Mouse (Mus musculus): ENCODE results near the gene Nbl1. TPM values are rescaled to one million over a fixed set of nuclear protein-coding genes. Genes with fewer than 3 reads are reported as not detected.

Nbl1 gene
- not detected in 2 replicates for total RNA-seq (2017)

DNA sequence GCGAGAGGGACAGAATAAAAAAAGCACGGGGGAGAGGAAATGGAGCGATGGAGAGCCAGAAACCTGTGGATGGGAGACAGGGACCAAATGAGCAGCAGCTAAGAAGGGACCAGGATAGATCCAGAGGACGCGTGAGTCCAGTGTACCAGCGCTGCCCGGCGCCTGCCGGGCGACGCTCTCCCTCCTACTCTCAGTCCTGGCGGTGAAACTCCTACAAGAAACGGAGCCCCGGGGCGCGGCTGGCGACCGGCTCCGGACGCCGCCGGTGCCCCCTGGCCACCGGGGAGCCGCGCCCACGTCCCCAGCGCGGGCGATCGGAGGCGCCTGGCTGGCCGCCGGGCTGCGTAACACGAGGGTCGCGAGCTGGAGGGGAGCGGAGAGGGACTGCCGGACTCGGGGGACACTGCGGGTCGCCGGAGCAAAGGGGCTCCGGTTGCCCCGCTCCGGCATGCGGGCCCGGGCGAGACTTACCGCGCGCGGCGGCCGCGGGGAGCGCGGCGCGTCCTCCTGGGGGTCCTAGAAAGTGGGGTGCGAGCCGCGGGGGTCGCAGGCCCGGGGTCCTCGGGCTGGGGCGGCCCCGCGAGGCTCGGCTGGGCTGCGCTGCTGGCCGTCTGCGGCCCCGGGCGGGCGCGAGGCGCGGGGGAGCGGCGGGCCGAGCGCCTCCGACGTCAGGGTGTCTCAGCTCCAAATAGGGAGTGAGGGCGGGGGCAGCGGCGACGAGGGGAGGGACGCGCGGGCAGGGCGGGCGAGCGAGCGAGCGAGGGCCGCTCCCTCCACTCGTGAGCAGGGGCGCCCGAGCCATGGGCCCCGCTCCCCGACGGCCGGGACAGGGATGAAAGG lies at the start of gene Nbl1:
Nbl1 (minus strand) TSS at position 638 of the 840 bp plus-strand sequence.
- no peak for ATAC-seq (ENCODE audit: extremely low read depth, insufficient number of reproducible peaks, low FRiP score, poor library complexity, severe bottlenecking)

DNA sequence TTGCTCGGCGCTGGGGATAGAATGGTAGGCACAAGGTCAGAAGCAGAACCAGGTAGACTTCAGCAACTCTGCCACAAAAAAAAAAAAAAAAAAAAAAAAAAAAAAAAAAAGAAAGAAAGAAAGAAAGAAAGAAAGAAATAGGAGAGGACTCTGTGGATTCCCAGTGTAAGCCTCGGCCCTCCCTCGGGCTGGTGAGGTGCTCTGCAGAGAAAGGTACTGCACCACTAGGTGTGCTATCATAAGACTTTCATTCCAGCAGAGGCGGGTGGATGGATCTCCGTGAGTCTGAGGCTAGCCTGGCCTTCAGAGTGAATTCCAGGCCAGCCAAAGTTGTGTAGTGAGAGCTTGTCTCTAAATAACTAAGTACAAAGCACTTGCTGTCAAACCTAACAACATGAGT lies 49.0 kb upstream of the Nbl1 start:
- ATAC-seq (ENCODE audit: extremely low read depth, insufficient number of reproducible peaks, low FRiP score, poor library complexity, severe bottlenecking): no peak

DNA sequence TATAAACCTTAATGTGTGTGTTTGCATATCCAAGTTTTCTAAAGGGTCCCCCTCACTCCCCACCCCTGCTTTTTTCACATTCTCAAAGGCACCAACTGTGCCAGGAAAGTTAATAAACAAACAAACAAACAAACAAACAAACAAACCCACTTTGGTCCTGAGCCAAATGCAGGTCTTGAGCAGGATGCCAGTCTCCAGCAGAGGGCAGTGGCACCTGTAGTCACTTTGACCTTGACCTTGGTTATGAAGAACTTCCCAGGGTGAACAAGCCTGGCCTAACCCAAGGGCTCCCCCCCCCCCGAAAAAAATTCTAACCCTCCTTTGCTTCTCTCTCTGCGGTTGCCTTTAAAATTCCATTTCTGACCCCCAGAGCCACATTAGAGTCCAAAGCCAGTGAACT lies 47.5 kb upstream of the Nbl1 start:
- no peak for ATAC-seq (ENCODE audit: extremely low read depth, insufficient number of reproducible peaks, low FRiP score, poor library complexity, severe bottlenecking)

DNA sequence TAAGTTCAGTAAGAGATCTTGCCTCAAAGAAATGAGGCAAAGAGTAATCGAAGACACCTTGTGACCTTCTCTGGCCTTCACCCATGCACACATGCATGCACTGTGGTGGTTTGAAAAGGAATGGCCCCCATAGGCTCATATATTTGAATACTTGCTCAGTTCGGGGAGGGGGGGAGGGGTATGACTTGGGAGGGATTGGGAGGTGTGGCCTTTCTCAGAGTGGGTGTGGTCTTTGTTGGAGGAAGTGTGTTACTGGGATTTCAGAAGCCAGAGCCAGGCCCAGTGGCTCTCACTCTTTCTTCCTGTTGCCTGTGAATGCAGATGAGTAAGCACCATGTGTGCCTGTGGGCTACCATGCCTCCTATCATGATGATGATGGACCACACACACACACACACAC lies 43.2 kb upstream of the Nbl1 start:
- ATAC-seq (ENCODE audit: extremely low read depth, insufficient number of reproducible peaks, low FRiP score, poor library complexity, severe bottlenecking): no peak

DNA sequence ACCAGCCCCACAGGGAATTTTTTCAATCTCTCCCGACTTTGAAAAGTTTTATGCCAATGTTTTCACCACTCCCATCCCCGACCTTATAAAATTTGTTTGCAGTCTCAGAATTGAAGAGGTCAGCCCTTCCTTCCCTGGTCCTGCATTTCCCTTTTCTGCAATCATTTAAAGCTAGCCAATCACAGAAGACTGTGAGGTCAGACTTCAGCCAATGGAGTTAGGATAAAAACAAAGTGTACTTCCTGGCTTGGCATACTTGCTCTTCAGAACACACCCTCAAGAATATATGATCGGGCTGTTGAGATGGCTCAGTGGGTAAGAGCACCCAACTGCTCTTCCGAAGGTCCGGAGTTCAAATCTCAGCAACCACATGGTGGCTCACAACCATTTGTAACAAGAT lies 40.3 kb upstream of the Nbl1 start:
- ATAC-seq (ENCODE audit: extremely low read depth, insufficient number of reproducible peaks, low FRiP score, poor library complexity, severe bottlenecking): no peak

DNA sequence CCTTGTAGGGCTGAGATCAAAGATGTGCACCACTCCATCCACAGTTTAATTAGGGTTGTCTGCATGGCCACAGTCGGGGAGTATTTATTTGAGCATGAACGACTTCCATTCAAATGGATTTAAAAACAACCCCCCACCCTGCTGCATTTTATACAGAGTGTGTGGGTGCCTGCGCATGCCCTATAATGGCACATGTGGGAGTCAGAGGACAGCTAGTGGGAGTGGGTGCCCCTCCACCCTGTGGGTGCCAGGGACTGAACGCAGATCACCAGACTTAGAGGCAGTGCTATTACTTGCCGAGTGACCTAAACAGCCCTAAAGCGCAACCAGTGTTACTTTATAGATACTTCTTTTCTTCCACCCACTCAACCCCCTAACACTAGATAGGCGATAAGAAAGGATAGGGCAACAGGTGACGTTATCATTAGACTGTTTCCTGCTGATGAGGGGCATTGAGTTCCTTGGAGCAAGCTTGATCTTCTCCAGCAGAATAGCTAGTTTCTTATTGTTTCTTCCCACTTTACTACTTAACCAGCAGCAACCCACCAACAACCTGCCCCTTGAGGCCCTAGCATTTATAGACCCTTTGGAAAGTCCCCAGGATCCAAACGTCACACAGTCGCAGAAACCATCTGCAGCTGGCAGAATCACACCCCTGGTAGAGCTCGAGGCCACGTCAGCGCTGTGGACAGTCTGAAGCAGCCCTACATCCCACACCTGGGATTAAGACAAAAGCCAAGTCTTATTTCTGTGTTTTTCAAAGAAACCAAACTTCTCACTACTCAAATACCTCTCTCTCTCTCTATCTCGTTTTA lies 39.3 kb upstream of the Nbl1 start:
- ATAC-seq (ENCODE audit: extremely low read depth, insufficient number of reproducible peaks, low FRiP score, poor library complexity, severe bottlenecking): no peak

DNA sequence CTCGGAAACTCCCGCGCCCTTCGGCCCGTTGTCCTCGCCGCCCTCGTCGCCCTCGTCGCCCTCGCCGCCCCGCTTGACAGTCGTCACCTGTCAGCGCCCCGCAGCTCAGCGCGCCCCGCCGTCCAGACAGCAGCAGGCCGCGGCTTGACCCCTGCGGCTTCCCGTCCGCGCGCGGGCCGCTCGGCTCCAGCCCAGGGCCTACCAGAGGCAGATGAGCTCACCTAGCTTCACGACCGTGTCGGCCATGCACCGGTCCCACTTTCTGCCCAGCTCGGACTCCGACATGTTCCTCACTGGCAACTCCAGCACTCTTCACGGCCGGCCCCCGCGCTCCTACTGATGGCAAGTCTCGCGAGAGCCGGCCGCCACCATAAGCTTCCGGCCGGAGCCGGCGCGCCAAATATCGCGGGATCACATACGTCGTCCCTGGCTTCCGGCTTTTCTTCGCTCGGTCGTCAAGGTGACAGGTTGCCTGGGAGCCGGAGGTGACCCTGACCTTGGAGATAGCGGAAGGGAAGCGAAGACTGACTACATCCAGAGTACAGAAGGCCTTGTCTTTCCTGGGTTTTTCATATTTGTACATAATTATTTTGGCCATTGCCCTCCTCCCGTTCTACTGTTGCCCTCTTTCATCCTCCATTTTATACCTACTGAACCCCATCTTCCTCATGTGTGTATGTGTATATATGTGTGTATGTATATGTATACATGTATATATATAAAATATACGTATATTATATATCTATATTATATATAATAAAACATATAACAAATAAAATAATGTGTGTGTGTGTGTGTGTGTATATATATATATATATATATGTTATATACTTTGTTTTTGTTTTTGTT lies 38.1 kb upstream of the Nbl1 start, which contains the start of gene Minos1:
Minos1 (minus strand) TSS at position 413 of the 849 bp plus-strand sequence.
- peak; percentile 93 for ATAC-seq (ENCODE audit: extremely low read depth, insufficient number of reproducible peaks, low FRiP score, poor library complexity, severe bottlenecking)

DNA sequence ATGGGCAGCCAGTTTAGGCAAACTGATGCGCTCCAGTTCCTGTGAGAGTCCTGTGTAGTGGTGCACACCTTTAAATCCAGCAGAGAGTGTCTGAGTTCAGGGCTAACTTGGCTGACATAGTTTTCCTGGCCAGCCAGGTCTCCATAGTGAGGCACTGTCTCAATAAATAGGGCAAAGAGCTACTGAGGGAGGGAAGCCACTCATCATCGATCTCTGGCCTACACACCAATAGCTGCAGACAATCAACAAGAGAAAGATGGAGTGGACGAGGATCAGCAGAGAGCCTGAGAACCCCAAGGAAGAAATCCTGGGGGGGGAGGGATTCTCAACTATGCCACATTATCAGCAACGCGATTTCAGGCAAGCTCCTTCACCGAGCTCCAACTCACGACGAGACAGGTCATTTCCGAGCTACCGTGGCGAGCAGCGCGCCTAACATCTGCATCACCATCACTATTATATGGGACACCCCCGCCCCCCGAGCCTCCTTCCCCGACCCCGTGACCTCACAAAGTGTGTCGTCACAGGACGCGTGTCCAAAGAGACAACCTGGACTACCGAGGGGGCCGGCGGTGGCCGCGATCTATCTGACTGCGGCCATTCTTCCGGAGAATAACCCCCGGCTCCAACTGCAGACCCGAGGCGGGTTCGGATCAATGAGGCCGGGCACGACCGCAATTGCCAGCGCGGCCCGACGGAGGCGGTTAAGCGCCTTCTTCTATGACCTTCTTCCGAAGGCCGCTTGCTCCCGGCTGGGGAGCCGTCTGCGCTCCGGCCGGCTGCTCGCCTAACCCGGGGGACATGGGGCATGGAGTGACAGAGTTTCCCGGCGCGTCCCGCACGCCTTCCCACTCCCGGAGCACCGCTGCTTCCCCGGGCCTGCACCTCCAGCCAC lies 37.3 kb upstream of the Nbl1 start:
- no peak for ATAC-seq (ENCODE audit: extremely low read depth, insufficient number of reproducible peaks, low FRiP score, poor library complexity, severe bottlenecking)

DNA sequence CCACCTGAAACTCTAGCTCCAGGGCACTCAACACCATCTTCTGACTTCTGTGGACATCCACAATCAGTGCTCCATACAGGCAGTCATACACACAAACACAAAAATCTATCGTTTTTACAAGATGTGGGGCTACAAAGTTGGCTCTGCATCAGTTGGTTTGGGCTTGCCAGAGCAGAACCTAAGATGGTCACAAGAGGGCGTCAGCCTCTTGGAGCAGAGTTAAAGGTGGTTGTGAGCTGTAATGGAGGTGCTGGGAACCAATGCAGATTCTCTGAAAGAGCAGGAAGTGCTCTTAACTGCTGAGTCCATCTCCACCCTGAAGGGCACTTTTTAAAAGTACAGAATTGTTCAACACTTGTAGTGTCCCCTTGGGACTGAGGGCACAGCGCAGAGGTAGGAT lies 33.7 kb upstream of the Nbl1 start:
- no peak for ATAC-seq (ENCODE audit: extremely low read depth, insufficient number of reproducible peaks, low FRiP score, poor library complexity, severe bottlenecking)

DNA sequence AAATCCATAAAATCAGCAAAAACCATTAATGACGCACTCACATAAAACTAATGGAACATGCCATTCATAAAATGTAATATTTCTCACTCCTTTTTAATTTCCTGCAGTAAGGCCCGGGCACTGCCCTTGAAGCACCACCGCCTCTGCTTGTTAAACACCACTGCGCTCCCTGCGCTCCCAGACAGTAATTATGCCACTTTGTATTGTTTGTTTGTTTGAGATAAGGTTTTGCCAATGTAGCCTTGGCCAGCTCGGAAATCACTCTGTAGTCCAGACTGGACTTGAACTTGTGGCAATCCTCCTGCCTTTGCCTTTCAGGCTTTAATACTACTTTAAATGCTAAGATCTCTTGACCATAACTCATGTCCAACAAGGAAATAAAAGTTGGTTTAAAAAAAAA lies 32.1 kb upstream of the Nbl1 start:
- ATAC-seq (ENCODE audit: extremely low read depth, insufficient number of reproducible peaks, low FRiP score, poor library complexity, severe bottlenecking): no peak

DNA sequence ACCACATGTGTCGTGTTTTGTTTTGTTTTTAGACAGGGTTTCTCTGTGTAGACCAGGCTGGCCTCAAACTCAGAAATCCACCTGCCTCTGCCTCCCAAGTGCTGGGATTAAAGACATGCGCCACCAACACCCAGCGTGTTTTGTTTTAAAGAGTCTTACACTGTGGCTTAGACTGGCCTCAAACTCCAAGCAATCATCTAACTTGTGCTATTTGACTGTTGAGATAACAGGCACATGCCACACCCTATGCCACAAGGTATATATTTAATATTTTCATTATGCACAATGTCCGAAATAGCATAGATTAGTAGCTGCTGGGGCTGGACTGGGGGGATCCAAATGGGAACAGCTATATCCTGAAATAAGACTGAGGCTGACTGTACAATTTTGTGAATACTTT lies 29.8 kb upstream of the Nbl1 start:
- no peak for ATAC-seq (ENCODE audit: extremely low read depth, insufficient number of reproducible peaks, low FRiP score, poor library complexity, severe bottlenecking)

DNA sequence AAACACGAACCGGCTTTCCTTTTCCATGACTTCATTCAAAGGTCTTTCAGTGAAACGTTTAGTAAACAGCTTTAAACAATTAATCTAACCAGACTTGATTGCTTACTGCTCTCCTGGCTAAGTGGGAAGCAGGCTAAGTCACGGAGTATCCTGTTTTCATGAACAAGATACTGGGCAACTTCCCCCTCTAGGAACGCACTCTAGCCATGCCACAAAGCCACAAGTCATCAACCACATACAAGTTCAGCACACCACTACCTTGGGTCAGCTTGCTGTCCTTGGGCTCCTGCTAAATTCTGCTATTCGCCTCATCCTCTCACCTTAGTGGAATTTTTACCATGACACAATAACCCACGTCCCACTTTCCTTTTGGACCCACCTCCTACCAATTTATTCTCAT lies 28.2 kb upstream of the Nbl1 start:
- no peak for ATAC-seq (ENCODE audit: extremely low read depth, insufficient number of reproducible peaks, low FRiP score, poor library complexity, severe bottlenecking)

DNA sequence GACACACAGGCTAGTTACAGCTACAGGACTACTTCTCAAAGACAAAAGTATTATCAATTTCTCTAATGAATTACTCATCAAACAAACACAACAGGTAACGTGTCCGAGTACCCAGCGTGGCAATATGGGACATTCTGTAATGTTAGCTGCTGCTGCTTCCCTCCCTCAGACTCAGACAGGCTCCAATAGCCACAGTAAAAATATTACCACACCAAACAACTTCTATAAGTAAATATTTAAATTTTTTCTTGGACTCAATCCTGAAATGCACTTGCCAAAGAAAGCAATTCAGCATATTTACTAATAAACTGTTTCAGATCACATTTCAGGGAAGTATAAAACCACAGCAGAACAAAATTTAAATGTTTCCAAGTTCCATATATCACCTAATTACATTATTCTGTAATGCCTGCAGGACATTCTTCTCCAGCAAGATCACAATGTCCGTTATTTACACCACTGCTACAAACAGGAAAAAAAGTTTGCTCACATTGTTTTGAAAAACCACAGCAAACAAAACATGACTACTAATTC lies 27.6 kb upstream of the Nbl1 start:
- ATAC-seq (ENCODE audit: extremely low read depth, insufficient number of reproducible peaks, low FRiP score, poor library complexity, severe bottlenecking): no peak

DNA sequence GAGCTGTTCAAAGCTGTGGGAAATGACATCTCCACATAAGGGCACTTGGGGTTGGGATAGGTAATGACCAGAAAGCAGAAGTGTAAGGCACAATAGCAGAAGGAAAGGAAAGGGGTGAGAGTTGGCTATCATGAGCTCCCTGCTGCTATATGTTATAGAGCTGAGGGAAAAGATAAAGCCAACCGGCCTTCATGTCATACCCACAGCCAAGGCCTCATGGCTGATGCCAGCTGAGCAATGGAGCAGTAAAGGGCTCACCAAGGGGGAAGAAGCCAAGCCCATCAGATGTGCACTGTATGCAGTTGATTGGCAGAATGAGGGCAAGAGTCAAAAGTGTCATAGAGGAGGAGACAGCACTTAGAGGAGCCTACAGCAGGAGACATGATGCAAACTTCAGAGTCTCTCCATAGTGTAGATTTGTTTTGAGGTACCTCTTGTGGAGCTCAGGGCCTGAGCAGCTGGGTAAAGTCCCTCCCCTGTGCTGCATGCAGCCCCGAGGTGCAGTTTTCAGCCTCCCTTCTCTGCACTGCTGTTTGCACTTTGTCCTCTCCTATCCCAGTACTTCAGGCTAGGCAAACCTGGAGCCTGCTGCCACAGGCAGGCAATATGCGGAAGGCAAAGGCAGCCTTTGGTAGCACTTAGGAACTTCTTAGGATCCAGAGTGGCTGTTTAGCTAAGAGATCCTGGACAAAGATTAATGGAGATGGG lies 23.7 kb upstream of the Nbl1 start:
- no peak for ATAC-seq (ENCODE audit: extremely low read depth, insufficient number of reproducible peaks, low FRiP score, poor library complexity, severe bottlenecking)

DNA sequence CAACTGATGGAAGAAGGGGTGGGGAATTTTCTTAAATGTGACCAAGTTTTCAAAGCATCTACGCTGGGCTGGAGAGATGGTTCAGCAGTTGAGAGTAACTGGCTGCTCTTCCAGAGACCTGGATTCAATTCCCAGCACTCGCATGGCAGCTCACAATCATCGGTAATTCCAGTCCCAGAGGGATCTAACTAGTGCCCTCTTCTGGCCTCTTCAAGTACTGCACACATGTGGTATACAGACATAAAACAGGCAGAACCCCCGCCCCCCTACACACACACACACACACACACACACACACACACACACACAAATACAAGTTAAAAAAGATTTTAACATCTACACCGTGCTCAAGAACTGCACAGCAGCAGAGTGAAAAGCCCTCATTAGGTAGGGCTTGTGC lies 22.9 kb upstream of the Nbl1 start:
- ATAC-seq (ENCODE audit: extremely low read depth, insufficient number of reproducible peaks, low FRiP score, poor library complexity, severe bottlenecking): no peak

DNA sequence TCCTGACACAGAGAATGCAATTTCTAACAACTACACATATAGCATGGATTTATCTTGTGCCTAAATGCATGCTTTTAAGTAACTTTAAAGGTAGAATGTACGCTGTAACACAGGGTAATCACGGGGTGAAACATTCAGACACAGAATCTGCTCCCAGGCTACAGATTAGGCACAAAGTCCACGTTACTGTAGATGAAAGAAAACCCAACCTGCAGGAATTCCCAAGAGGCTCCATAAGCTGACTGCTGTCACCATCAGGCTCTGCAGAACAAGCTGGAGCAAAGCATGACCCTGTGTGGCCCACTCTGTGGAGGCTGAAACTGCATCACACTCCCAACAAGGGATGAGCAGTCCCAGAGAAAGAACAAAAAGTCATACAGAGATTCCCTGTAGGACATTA lies 19.7 kb upstream of the Nbl1 start:
- no peak for ATAC-seq (ENCODE audit: extremely low read depth, insufficient number of reproducible peaks, low FRiP score, poor library complexity, severe bottlenecking)

DNA sequence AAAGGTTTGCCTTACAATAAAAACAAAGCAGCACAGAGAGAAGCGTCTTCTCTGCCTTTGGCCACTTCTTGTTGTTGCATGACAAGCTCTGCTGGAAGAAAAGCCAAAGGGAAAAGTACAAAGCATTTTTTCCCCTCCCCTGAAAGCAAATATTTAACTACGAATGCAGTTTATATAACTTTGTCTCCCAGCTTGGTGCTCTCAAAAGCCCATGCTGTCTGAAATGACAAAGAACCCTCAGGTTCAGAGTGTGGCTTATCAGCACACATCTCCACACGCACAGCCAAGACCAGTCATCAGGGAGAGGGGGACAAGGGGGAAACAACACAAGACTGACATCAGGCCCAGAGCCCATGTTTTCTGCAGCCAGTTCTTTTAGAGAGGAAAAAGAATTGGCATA lies 18.6 kb upstream of the Nbl1 start:
- ATAC-seq (ENCODE audit: extremely low read depth, insufficient number of reproducible peaks, low FRiP score, poor library complexity, severe bottlenecking): no peak

DNA sequence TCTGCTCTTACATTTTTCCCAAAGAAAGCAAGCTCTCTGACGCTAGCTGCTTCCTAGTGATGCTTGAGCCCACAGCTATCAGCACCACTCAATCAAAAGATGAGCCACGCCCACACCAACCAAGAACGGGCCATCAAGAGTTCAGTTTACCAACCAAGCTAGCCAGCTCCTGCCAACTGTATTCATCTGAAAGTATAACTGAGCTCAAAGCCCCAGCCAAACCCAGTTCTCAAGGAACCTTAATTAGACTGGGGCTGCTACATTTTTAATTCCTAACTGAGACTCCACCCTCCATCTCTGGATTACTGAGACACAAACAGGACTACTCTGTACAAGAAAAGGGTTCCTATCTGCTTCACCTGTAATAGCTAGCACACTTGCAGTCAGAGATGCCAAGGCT lies 18.1 kb upstream of the Nbl1 start:
- no peak for ATAC-seq (ENCODE audit: extremely low read depth, insufficient number of reproducible peaks, low FRiP score, poor library complexity, severe bottlenecking)

Data from neutrophil, adult 5-6 weeks (primary cell).